Mouse (Mus musculus) intestine, embryonic 15.5 days (tissue): ENCODE results near the gene Inhbe. TPM values are rescaled to one million over a fixed set of nuclear protein-coding genes. Genes with fewer than 3 reads are reported as not detected.
"Not testable (repeated sequence)": the region's sequence is repeated elsewhere in the genome, so short reads cannot be mapped to it uniquely, and the experiment has no call there.

Experiments
- ATAC-seq: fragments of 200-750 bp; cut with Nextera tagmentation; 2 replicates; pipeline ENCODE4 v1.8.0; 2017; ENCODE audit warnings: moderate TSS enrichment, moderate library complexity
- H3K27ac ChIP-seq: fragments of 300-500 bp; sonication (generic); 2 replicates; pipeline ENCODE4 v1.5.1; 2015; ENCODE audit warnings: mild to moderate bottlenecking, inconsistent platforms
- H3K27me3 ChIP-seq: fragments of 300-500 bp; sonication (generic); replicated peaks from 2 replicates; pipeline ENCODE4 v1.6.1; 2015; ENCODE audit warnings: inconsistent platforms
- H3K36me3 ChIP-seq: fragments of 300-500 bp; sonication (generic); 2 replicates; pipeline ENCODE4 v1.6.1; 2015; ENCODE audit warnings: inconsistent platforms
- H3K4me1 ChIP-seq: fragments of 300-500 bp; sonication (generic); replicated peaks from 2 replicates; pipeline ENCODE4 v1.6.1; 2015; ENCODE audit warnings: inconsistent platforms
- H3K4me2 ChIP-seq: fragments of 300-500 bp; sonication (generic); replicated peaks from 2 replicates; pipeline ENCODE4 v1.6.1; 2015; ENCODE audit warnings: mild to moderate bottlenecking, inconsistent platforms
- H3K4me3 ChIP-seq: fragments of 300-500 bp; sonication (generic); replicated peaks from 2 replicates; pipeline ENCODE4 v1.5.1; 2015; ENCODE audit warnings: inconsistent platforms
- H3K9ac ChIP-seq: fragments of 300-500 bp; sonication (generic); 2 replicates; pipeline ENCODE4 v1.6.1; 2015; ENCODE audit warnings: inconsistent platforms
- H3K9me3 ChIP-seq: fragments of 300-500 bp; sonication (generic); 2 replicates; pipeline ENCODE4 v1.6.1; 2016; ENCODE audit warnings: inconsistent platforms
- WGBS: fragments of 180-500 bp; shearing (Covaris S2); methylation state at CpG from one replicate; pipeline ENCODE4 v1.1.7; 2015; 5-methylcytosine and 5-hydroxymethylcytosine counted together
- polyA plus RNA-seq: library from polyadenylated mRNA; unstranded; fragments of >200 nt; fragmentation: Nextera tagmentation; extraction: Ambion mirVana; gene quantifications from 2 replicates; pipeline ENCODE4 v1.2.1, GENCODE M21; 2015

Gene Inhbe
- polyA plus RNA-seq, 1 experiment from 2014 or later = not detected

DNA sequence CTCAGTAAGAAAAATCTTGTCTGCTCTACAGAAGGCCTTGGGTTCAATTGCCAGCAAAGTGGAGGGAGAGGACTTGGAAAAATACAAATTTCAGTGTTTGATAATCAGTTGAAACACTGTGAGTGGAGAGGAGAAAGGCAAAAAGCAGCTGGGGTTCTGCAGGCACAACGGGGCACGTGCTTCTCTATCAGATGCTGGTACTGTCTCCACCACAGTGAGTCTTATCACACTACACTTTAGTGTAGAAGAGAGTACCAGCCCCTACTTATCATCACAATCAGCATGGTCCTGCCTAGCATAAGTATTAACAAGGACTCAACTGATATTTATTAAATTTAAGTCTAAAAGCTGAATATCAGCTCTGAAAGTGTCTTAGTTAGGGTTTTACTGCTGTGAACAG is 36.9 kb downstream of the Inhbe start:
- Histone ChIP-seq H3K9ac (no peak overlapping the region), H3K27ac (no peak overlapping the region), H3K9me3 (no peaks in the 10 kb centered on the region), H3K4me2 (no peak overlapping the region), H3K27me3 (no peaks in the 10 kb centered on the region), H3K36me3 (no peaks in the 10 kb centered on the region), H3K4me3 (no peak overlapping the region), H3K4me1 (no peaks in the 10 kb centered on the region)
- WGBS = 72% methylated on average over 2 of the region's 2 CpGs
- ATAC-seq = no peak

DNA sequence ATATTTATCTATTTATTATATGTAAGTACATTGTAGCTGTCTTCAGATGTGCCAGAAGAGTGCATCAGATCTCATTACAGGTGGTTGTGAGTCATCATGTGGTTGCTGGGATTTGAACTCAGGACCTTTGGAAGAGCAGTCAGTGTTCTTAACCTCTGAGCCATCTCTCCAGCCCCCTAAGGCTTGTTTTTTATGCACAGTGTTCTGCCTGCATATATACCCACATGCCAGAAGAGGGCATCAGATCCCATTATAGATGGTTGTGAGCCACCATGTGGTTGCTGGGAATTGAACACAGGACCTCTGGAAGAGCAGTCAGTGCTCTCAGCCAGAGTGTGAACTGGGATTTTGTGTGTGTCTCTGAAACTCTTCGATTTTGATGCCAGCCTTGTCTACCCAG is 39.3 kb downstream of the Inhbe start:
- H3K27me3 ChIP-seq, H3K36me3 ChIP-seq, H3K4me2 ChIP-seq, ATAC-seq, H3K4me1 ChIP-seq, H3K4me3 ChIP-seq, H3K9me3 ChIP-seq, H3K9ac ChIP-seq, H3K27ac ChIP-seq: not testable (repeated sequence)
- 79% methylated on average over 1 of the region's 1 CpGs for WGBS

GRCm38 (mm10) chr10:127313516-127313915 is 40.7 kb downstream of the Inhbe start:
- not testable (repeated sequence) for H3K4me2 ChIP-seq, H3K27me3 ChIP-seq, ATAC-seq, H3K36me3 ChIP-seq, H3K9ac ChIP-seq, H3K27ac ChIP-seq, H3K9me3 ChIP-seq, H3K4me1 ChIP-seq, H3K4me3 ChIP-seq
- WGBS = 91% methylated on average over 5 of the region's 5 CpGs

DNA sequence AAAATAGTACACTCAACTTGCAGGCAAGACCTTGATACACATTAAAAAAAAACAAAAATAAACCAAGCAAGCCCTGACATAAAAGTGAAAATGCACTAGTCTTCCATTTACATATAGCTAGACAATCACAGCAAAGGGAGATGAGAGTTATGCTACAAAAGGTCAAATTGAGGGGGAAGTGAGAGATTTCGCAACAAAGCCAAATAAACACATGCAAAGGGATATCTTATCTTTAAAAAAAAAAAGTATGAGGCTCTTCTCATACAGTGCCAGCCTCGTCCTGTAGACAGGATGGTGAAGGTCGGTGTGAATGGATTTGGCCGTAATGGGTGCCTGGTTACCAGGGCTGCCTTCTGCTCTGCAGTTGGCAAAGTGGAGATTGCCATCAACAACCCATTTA is 41.4 kb downstream of the Inhbe start:
- ATAC-seq = no peak
- no peak overlapping the region for H3K9ac ChIP-seq
- no peaks in the 10 kb centered on the region for H3K9me3 ChIP-seq
- WGBS = 66% methylated on average over 4 of the region's 4 CpGs
- peaks cover 14% of the 10 kb centered on the region for H3K36me3 ChIP-seq
- H3K4me2 ChIP-seq = no peak overlapping the region
- no peak overlapping the region for H3K27ac ChIP-seq
- peaks cover 8% of the 10 kb centered on the region for H3K4me1 ChIP-seq
- H3K27me3 ChIP-seq = no peaks in the 10 kb centered on the region
- H3K4me3 ChIP-seq = no peak overlapping the region

DNA sequence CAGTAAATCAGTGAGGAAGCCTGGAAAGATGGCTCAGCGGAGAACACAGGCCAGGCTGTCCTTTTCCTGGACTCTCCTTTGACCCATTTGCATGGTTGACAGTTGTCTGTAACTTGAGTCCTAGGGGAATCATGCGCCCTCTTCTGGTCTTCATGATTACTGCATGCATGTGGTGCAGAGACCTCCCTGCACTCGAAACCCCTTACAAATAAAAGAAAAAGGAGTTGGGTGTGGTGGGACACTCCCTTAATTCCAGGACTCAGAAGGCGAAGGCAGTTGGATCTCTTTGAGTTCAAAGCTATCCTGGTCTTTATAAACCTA is 41.9 kb downstream of the Inhbe start:
- Histone ChIP-seq H3K9me3 (no peaks in the 10 kb centered on the region), H3K36me3 (peaks cover 20% of the 10 kb centered on the region), H3K9ac (peak overlapping the region; percentile 42), H3K4me1 (peaks cover 8% of the 10 kb centered on the region), H3K27me3 (no peaks in the 10 kb centered on the region), H3K4me3 (peak overlapping the region; percentile 75), H3K4me2 (peak overlapping the region; percentile 75), H3K27ac (peak overlapping the region; percentile 62)
- peak; percentile 51 for ATAC-seq
- WGBS = 0% methylated on average over 4 of the region's 4 CpGs

DNA sequence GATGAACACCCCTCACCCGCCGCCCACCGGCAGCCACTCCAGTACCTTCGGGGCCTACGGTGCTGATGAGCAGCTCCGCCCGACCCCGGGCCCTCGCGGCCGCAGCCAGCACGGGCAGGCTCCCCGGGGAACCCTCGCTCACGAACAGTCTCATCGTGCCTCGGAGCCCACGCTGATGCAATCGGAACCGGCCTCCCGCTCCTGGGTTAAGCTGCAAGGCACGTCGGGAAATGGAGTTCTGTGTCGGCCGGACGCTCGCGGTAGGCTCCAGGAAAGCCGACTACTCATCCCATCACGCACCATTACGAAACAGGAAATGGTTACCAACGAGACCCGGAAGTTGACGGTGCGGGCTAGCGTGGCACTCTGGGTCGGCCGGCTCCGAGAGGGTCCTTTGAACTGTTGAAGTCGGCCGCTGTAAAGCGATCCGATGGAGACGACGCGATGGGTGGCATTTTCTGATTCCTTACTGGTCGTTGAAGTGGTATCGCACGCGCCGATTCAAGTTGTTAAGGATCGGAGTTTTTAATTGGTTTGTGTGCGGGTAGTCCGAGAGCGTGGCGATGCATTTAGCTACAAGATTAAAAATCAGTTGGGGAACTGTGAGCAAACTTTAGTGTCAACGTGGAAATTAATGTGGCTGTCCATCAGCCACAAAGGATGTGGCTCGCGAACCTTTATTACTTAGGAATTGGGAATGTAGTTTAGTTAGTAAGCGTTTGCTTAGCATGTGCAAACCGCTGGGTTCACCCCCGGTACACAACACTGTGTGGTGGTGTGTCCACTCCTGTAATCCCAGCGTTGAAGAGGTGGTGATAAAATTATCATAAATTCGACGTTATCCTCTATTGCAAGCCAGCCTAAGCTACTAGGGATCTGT is 42.5 kb downstream of the Inhbe start, which contains the start of gene Mars:
TSS of gene Mars (minus strand) at position 311 of the 880 bp plus-strand sequence.
- peak; percentile 97 for ATAC-seq
- under 1% methylated on average over 65 of the region's 65 CpGs for WGBS
- H3K36me3 ChIP-seq = peaks cover 24% of the 10 kb centered on the region
- H3K9me3 ChIP-seq = no peaks in the 10 kb centered on the region
- H3K4me2 ChIP-seq = peak within 1 kb of the TSS; percentile 75
- H3K9ac ChIP-seq = peak within 1 kb of the TSS; percentile 87
- peak within 1 kb of the TSS; percentile 62 for H3K27ac ChIP-seq
- peaks cover 8% of the 10 kb centered on the region for H3K4me1 ChIP-seq
- no peaks in the 10 kb centered on the region for H3K27me3 ChIP-seq
- H3K4me3 ChIP-seq = peak within 1 kb of the TSS; percentile 75

DNA sequence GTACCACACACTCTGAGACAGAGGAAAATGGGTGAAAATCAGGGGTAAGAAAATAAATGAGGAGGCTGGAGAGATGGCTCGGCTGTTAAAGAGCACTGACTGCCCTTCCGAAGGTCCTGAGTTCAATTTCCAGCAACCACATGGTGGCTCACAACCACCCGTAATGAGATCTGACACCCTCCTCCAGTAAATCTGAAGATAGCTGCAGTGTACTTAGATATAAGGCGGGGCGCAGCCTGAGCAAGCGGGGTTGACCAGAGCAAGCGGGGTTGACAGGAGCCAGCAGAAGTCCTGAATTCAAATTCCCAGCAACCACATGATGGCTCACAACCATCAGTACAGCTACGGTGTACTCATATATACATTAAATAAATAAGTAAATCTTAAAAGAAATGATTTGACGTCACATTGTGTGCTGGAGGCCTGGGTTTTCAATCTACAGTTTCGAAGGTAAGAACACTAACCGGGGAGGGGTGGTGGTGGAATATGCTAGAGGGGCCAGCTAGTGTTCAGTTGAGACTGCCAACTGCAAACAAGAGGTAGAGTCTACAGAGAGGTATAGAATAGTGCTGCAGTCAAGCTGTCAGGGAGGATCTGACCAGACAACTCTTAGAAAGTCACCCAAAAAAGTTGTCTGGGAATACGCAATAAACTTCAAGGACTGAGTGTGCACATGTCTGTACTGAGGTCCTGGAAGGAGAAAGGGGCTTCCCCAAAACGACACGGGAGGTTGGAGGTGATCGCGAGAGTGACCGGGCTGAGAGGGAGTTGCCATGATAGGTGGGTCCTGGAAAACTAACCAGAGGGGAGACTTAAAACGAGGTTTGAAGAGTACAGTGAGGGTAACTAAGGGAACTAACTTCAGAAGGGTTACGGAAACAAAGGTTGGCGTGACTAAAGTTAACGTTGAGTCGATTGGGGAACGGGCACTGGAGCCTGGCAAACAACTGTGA is 43.4 kb downstream of the Inhbe start:
- Histone ChIP-seq H3K4me1 (peaks cover 8% of the 10 kb centered on the region), H3K4me3 (peak overlapping the region; percentile 75), H3K9me3 (no peaks in the 10 kb centered on the region), H3K27ac (peak overlapping the region; percentile 49; the same call in 1 of the 2 replicates), H3K36me3 (peaks cover 33% of the 10 kb centered on the region), H3K4me2 (peak overlapping the region; percentile 75), H3K27me3 (no peaks in the 10 kb centered on the region), H3K9ac (peak overlapping the region; percentile 87)
- WGBS = 32% methylated on average over 23 of the region's 23 CpGs
- ATAC-seq = peak; percentile 69

- not testable (repeated sequence) for H3K27ac ChIP-seq, H3K4me3 ChIP-seq, H3K9me3 ChIP-seq, H3K27me3 ChIP-seq, H3K9ac ChIP-seq, H3K4me1 ChIP-seq, H3K4me2 ChIP-seq, ATAC-seq
- H3K36me3 ChIP-seq = peaks cover 48% of the 10 kb centered on the region
- 84% methylated on average over 3 of the region's 3 CpGs for WGBS
Measured at GRCm38 (mm10) chr10:127309167-127309566, 45.0 kb downstream of the Inhbe start.

GRCm38 (mm10) chr10:127303136-127303535 is 51.1 kb downstream of the Inhbe start:
- Histone ChIP-seq H3K27me3 (no peaks in the 10 kb centered on the region), H3K36me3 (peaks cover 62% of the 10 kb centered on the region), H3K9me3 (no peaks in the 10 kb centered on the region), H3K4me3 (no peak overlapping the region), H3K4me2 (no peak overlapping the region), H3K27ac (no peak overlapping the region), H3K4me1 (no peaks in the 10 kb centered on the region), H3K9ac (no peak overlapping the region)
- 95% methylated on average over 11 of the region's 11 CpGs for WGBS
- ATAC-seq = no peak

DNA sequence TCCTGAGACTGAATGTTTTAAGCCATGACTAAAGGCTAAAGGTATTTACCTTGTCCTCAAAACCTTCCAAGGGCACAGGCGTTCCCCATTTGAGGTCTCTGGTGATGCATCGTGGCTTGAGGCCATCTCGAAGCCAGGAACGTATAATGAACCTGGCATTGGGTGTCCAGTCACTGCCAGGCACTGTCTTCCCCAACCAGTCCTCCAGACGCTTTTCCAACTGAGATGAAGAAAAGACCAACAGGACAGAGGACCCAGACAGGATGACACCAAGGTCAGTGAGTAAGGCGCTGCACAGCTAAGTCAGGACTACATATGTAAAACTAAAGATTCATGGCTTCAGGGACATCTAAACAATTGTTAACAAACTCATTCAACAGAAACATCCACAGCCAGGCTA is 53.9 kb downstream of the Inhbe start:
- no peak for ATAC-seq
- H3K27me3 ChIP-seq = no peaks in the 10 kb centered on the region
- H3K4me2 ChIP-seq = no peak overlapping the region
- H3K9me3 ChIP-seq = no peaks in the 10 kb centered on the region
- no peak overlapping the region for H3K27ac ChIP-seq
- peaks cover 61% of the 10 kb centered on the region for H3K36me3 ChIP-seq
- 93% methylated on average over 6 of the region's 6 CpGs for WGBS
- no peak overlapping the region for H3K4me3 ChIP-seq
- no peak overlapping the region for H3K9ac ChIP-seq
- no peaks in the 10 kb centered on the region for H3K4me1 ChIP-seq
